Mouse (Mus musculus): ENCODE results near the gene Tmem208.
"Not testable (repeated sequence)": the region's sequence is repeated elsewhere in the genome, so short reads cannot be mapped to it uniquely, and the experiment has no call there.

Gene Tmem208

GRCm38 (mm10) chr8:105326141-105326672, at the start of gene Tmem208, which contains the start of gene Lrrc29:
Gene Tmem208 (plus strand): TSS chr8:105326354.
Gene Lrrc29 (minus strand): TSS chr8:105326278.
- DNase-seq (ENCODE audit: low spot score) = peak; percentile 98

DNA sequence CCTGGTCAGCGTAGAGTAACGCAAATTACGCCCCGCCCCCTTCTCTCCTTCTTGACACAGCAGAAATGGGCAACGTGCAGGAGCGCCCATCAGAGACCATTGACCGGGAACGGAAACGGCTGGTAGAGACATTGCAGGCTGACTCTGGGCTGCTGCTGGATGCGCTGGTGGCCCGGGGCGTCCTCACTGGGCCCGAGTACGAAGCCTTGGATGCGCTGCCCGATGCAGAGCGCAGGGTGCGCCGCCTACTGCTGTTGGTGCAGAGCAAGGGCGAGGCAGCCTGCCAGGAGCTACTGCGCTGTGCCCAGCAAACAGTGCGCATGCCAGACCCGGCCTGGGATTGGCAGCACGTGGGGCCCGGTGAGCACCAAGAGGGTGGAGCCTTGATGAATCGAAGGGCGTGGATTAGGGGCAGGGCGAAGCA, 47.2 kb upstream of the Tmem208 start:
- DNase-seq (ENCODE audit: low spot score) = no peak

GRCm38 (mm10) chr8:105280567-105280966, 45.6 kb upstream of the Tmem208 start:
- no peak for DNase-seq (ENCODE audit: low spot score)

DNA sequence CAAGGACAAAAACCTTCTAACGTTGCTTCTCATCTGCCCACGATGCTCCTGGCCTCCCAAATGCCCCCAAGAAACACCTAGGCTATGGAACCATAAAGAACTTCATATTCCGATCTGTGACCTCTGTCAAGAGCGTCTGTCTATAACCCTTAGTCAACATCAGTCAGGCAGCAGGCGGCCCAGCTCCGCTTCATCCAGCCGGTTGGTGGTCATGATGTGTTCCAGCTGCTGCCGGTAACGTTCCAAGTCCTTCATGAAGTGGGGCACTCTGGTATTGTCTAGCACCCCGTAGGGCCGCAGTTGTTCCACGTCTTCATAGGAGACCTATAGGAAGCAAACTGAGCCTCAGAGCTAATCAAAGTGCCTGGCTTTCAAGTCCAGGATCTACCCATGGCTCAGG, 44.3 kb upstream of the Tmem208 start:
- no peak for DNase-seq (ENCODE audit: low spot score)

GRCm38 (mm10) chr8:105282239-105282638, 43.9 kb upstream of the Tmem208 start:
- no peak for DNase-seq (ENCODE audit: low spot score)

- peak; percentile 71 for DNase-seq (ENCODE audit: low spot score)
These were observed 43.1 kb upstream of the Tmem208 start for GRCm38 (mm10) chr8:105283074-105283473.

- DNase-seq (ENCODE audit: low spot score) = no peak
These were observed 40.6 kb upstream of the Tmem208 start for GRCm38 (mm10) chr8:105285514-105285913.

DNA sequence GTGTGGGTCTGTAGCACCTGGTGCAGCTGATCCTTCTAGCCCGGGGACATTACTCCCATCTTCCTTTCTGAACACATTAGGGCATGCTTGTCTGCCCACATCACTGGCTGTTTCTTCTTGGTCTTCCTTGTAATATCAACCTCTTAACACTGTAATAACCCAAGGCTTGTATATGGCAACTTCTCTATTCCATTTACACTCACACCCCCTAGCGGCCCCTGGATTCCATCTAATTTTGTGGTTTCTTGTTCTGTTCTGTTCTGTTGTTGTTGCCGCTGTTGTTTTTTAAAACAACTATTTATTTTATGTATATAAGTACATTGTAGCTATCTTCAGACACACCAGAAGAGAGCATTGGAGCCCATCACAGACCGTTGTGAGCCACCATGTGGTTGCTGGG, 39.2 kb upstream of the Tmem208 start:
- DNase-seq (ENCODE audit: low spot score) = no peak

DNA sequence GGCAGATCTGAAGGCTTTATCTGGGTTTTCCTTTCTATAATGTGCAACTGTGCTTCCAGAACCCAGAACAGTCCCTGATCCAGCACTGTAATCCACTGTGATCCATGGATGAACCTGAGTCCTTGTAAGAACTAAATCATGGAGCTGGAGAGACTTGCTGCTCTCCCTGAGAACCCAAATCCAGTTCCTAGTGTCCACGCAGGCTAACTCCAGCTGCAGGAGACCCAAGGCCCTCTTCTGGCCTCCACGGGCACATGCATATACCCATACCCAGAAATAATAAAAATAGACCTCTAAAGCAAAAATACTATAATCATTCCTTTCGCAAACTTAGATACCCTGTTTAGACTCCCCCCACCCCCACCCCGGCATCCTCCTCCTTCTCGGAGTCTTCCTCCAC, 37.9 kb upstream of the Tmem208 start:
- no peak for DNase-seq (ENCODE audit: low spot score)

DNA sequence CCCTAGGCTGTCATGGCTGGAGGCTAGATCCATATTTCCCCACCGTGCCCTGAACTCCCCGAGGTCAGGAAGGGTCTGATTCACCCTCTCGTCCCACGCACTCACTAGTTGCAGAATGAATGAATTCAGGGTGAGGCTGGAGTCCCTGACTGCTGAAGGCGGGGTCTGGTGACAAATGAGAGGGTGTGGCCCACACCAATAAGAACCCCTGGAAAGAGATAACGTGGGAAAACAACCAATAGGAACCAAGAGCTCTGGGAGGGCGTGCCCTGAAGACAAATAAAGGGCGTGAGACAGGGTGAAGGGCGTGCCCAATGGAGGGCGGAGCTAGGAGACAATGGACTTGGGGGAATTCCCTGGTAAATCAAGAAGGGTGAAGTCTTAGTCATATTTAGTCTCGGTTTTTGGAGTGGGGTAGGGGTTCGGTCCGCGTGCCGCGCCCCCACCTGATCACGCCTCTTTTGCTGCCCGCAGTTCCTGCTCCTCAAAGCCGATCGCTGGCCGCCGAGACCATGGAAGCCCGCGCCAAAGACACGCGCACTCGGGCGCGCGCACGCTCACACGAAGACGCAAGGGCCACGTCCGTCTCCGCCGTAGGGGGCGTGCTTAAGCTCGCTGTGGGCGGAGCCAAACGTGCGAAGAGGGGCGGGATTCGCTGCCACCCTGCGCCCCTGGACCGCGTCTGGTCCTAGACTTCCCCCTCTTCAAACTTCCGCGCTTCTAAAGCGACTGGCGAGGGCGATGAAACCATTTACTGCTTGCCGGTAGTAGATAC, 37.0 kb upstream of the Tmem208 start:
- DNase-seq (ENCODE audit: low spot score) = peak; percentile 97

- peak; percentile 73 for DNase-seq (ENCODE audit: low spot score)
These were observed 36.2 kb upstream of the Tmem208 start, which contains the start of gene 4931428F04Rik for GRCm38 (mm10) chr8:105289805-105290460. Gene 4931428F04Rik (minus strand): TSS chr8:105289864.

- DNase-seq (ENCODE audit: low spot score) = peak; percentile 96
These were observed 35.4 kb upstream of the Tmem208 start for GRCm38 (mm10) chr8:105290554-105291314.

DNA sequence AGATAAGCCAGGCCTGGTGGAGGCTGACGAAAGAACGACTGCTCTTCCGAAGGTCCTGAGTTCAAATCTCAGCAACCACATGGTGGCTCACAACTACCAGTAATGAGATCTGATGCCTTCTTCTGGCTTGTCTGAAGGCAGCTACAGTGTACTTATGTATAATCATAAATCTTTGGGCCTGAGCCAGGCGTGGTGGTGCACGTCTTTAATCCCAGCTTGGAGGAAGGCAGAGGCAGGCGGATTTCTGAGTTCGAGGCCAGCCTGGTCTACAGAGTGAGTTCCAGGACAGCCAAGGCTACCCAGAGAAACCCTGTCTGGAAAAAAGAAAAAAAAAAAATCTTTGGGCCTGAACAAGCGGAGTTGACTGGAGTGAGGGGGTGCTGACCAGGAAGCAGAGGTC, 34.8 kb upstream of the Tmem208 start:
- DNase-seq (ENCODE audit: low spot score) = not testable (repeated sequence)

- not testable (repeated sequence) for DNase-seq (ENCODE audit: low spot score)
These were observed 34.4 kb upstream of the Tmem208 start for GRCm38 (mm10) chr8:105291802-105292201.

DNA sequence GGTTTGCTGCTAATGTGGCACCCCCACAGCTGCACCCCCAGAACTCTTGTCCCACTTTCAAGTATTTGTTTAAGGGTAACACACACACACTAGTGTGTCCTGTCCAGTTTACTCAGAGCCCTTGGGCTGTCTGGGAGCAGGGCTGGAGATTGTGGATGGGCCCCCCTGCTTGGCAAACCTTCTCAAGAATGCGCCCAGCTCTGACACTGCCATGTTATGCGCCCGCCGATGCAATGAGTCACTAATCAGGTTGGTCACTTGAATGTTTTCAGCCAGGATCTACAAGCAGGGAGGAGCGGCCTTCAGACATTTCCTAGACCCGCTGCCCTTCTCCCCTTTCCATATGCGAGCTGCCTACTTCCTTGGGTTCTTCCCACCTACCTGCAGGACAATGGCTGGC, 33.7 kb upstream of the Tmem208 start:
- DNase-seq (ENCODE audit: low spot score) = no peak

GRCm38 (mm10) chr8:105293405-105293804, 32.7 kb upstream of the Tmem208 start:
- no peak for DNase-seq (ENCODE audit: low spot score)

DNA sequence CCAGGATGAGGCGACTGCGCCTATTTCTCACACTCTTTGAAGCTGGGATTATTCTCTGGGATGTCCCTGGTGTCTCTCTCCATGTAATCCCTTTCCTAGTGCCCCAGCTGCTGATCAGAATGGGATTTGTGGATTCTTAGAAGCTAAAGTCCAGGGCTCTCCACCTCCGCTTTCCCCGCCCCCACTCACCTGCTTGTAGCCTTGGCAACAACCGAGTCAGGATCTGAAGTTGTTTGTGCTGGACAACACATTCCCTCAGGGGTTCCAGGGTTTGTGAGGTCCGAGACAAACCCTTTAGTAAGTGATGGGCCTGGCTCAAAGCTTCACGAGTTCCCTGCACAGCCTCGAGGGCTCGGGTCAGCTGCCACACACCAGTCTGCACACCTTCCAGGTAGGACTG, 31.4 kb upstream of the Tmem208 start:
- DNase-seq (ENCODE audit: low spot score) = no peak

DNA sequence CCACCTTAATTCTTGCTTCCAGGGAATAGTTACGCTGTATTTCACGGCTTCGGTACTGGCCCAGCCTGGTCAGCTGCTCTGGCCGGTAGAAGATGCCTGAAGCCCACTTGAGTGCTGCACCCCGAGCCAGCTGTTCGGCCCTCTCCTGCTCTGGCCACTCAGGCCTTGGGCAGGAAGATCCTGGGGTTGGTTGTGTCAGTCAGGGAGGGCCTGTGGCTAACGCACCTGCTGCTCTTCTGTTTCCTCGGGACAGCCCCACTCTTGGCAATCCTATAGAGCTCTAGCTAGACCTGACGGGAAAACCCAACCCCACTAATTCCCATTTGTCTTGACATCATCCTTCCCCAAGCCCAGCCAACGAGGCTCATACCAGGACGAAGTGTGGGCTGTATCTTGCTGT, 30.9 kb upstream of the Tmem208 start:
- DNase-seq (ENCODE audit: low spot score) = no peak

DNA sequence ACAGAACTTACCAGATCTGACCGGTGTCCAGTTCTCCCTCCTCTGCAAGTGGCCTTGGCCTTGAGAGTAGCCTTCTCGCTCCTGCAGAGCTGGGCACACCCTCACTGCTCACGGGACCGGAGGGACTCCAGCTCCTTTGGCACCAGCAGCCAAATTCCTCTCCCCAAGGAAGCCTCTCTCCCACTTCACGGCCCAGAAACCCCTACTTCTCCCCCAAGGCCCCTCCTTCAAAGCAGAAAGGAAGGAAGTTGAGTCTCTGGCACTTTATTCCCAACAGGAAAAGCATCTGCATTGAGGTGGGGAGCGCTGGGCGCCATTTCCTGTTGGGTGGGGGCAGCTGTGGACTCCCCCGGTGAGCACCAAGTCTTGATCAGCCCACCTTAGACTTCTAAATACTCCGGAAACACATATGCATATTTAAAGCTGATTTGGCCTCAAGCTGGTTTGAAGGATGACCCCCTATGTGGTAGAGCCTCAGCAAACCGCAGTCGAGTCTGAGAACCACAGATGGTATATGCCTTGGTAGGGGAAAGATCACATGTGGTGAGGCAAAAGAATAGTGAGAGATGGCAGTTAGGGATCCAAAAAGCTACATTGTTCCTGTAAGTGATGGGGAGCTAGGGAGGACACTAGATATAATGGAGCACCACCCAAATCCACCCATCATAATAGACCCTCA, 30.1 kb upstream of the Tmem208 start, which contains the start of gene Exoc3l:
Exoc3l (minus strand) TSS at position 207 of the 679 bp plus-strand sequence.
- no peak for DNase-seq (ENCODE audit: low spot score)

DNA sequence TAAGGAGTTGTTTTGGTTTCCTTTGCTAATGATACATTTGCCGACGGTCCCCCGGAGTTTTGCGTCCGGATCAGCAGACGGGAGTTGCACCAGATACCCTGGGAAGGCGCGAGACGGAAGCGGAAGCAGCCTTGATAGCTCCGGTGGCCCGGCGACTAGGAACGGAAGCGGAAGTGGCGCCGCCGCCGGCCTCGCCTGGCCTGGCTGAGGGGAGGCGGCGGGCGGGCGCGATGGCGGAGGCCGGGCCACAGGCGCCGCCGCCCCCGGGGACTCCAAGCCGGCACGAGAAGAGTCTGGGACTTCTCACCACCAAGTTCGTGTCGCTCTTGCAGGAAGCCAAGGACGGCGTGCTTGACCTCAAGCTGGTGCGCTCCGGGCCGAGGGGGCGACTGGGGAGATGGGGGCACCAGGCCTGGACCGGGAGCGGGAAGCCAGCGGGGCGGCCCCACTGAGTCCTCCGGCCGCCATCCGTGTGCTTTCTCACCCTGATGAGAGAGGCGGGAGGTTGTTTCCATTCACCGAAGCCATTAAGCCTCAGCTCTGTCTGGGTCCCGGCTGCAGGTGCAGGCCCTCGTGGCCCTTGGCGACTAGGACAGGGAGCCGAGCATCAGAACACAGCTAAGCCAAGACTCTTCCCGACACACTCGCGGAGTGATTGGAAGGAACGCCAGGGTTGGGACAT, 28.5 kb upstream of the Tmem208 start, which contains the start of gene E2f4:
E2f4 (plus strand) TSS at position 153 of the 682 bp plus-strand sequence.
- DNase-seq (ENCODE audit: low spot score) = peak; percentile 96

All from embryo, embryonic 10.5 days (tissue).